Mouse (Mus musculus): Measurements from ENCODE around the gene Polr1c. TPM values are rescaled to one million over a fixed set of nuclear protein-coding genes. Genes with fewer than 3 reads are reported as not detected.

Polr1c gene
- total and polyA plus RNA-seq, 3 experiments: 195 to 197 TPM; not detected in 1

DNA sequence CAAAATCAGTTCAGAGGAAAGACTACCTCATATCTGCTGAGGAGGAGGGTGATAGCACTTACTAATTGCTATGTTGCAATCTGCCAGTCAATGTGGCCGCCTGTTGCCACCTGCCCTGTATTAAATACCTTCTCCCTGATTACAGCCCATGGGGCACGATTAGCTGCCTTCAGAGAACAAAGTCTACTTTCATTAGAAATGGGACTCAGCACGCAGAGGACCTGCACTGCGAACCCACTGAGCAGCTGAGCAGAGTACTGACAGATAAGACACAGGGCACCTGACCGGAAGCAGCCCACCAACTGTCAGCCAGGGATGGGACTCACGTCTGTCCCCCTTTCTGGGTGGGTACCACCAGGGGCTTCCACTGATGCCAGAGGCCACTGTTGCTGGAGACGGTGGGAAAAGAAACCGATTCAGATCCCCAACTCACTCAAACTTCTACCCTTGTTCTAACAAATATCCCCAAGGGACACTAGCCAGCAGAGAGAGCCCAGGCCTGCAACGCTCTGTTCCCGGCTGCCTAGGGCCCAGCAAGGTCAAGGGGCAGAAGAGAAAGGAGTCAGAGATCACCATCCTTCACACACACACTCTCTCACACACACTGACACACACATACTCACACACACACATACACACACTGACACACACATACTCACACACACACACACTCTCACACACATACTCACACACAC lies 20.3 kb upstream of the Polr1c start:
- Histone ChIP-seq H3K27me3 (ENCODE audit: control insufficient read depth in 1 of 2, insufficient read depth in 2 of 2, low read length in 2 of 2) (no peaks in the 10 kb centered on the region), H3K27ac (ENCODE audit: control insufficient read depth, low read depth, low read length) (no peak overlapping the region), H3K4me3 (ENCODE audit: control insufficient read depth in 1 of 2, insufficient read depth in 1 of 2, low read depth in 2 of 2, low read length in 2 of 2) (no peak overlapping the region), H3K9ac (ENCODE audit: control insufficient read depth, low read depth, low read length, poor library complexity, severe bottlenecking) (no peak overlapping the region), H3K36me3 (ENCODE audit: control insufficient read depth in 1 of 2, insufficient read depth in 2 of 2, low read length in 2 of 2) (peaks cover 0 to 8% of the 10 kb centered on the region in 2 experiments; a peak in 2 of 4 replicates), H3K9me3 (replicated peaks; ENCODE audit: insufficient read depth, low read length) (no peaks in the 10 kb centered on the region), H3K4me1 (ENCODE audit: control insufficient read depth in 1 of 2, insufficient read depth in 2 of 2, low read length in 2 of 2) (no peaks in the 10 kb centered on the region), H3K79me2 (ENCODE audit: control insufficient read depth, insufficient read depth, low read length, poor library complexity) (no peaks in the 10 kb centered on the region)
- no peak for DNase-seq (ENCODE audit: low read depth, low spot score)
- no peak for TF ChIP-seq NRF1 (IDR thresholded peaks at IDR 0.05; ENCODE audit: insufficient read depth, low read depth, low read length, poor library complexity, severe bottlenecking)
- no peak for TF ChIP-seq TAL1 (IDR thresholded peaks at IDR 0.05; ENCODE audit: low read length)
- no peak for TF ChIP-seq ZC3H11A (IDR thresholded peaks at IDR 0.05; ENCODE audit: low read depth, low read length)
- TF ChIP-seq EP300 (IDR thresholded peaks at IDR 0.05; ENCODE audit: low read depth in 1 of 2, low read length in 2 of 2): no peak
- TF ChIP-seq SMC3 (IDR thresholded peaks at IDR 0.05; ENCODE audit: low read depth, low read length): no peak
- no peak for TF ChIP-seq ZNF384 (IDR thresholded peaks at IDR 0.05; ENCODE audit: low read depth, low read length)
- TF ChIP-seq USF1 (IDR thresholded peaks at IDR 0.05; ENCODE audit: low read depth, low read length): no peak

DNA sequence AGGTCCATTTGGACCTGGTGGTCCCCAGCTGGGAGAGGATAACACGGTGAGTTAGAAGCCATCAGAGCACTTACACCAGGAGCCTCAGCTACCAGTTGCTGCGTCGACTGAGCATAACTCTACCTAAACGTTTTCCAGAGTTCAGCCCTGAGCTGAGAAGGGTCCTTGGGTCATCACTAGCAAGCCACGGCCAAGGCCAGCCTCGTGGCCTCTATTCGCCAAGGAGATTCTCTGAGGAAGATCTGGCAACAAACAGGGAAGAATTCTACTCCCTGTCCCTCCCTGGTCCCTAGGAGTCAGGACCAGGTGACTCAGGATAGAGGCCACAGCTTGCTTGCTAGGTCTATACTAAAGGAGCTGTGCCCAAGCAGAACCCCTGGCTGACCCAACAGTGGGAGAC lies 19.7 kb upstream of the Polr1c start:
- peaks cover 0 to 8% of the 10 kb centered on the region in 2 experiments; a peak in 2 of 4 replicates for H3K36me3 ChIP-seq (ENCODE audit: control insufficient read depth in 1 of 2, insufficient read depth in 2 of 2, low read length in 2 of 2)
- TF ChIP-seq RCOR1 (IDR thresholded peaks at IDR 0.05; ENCODE audit: low read depth, low read length): no peak
- TF ChIP-seq ZMIZ1 (IDR thresholded peaks at IDR 0.05; ENCODE audit: low read depth, low read length): no peak
- TF ChIP-seq E2F4 (IDR thresholded peaks at IDR 0.05; ENCODE audit: borderline replicate concordance, low read depth, low read length): no peak
- TF ChIP-seq SMC3 (IDR thresholded peaks at IDR 0.05; ENCODE audit: low read depth, low read length): no peak
- no peak for TF ChIP-seq MEF2A (IDR thresholded peaks at IDR 0.05; ENCODE audit: extremely low read depth, insufficient replicate concordance, low read depth, low read length, poor library complexity, severe bottlenecking)
- no peak for TF ChIP-seq USF1 (IDR thresholded peaks at IDR 0.05; ENCODE audit: low read depth, low read length)
- TF ChIP-seq ZC3H11A (IDR thresholded peaks at IDR 0.05; ENCODE audit: low read depth, low read length): no peak
- TF ChIP-seq NELFE (IDR thresholded peaks at IDR 0.05; ENCODE audit: low read depth, low read length): no peak
- TF ChIP-seq USF2 (IDR thresholded peaks at IDR 0.05; ENCODE audit: borderline replicate concordance in 1 of 2, insufficient read depth in 1 of 2, low read depth in 1 of 2, low read length in 2 of 2): no peak
- TF ChIP-seq MXI1 (IDR thresholded peaks at IDR 0.05; ENCODE audit: low read depth, low read length): no peak
- TF ChIP-seq TCF12 (IDR thresholded peaks at IDR 0.05; ENCODE audit: low read depth, low read length): no peak
- H3K79me2 ChIP-seq (ENCODE audit: control insufficient read depth, insufficient read depth, low read length, poor library complexity): no peaks in the 10 kb centered on the region
- H3K9ac ChIP-seq (ENCODE audit: control insufficient read depth, low read depth, low read length, poor library complexity, severe bottlenecking): no peak overlapping the region
- H3K9me3 ChIP-seq (replicated peaks; ENCODE audit: insufficient read depth, low read length): no peaks in the 10 kb centered on the region
- H3K4me3 ChIP-seq (ENCODE audit: control insufficient read depth in 1 of 2, insufficient read depth in 1 of 2, low read depth in 2 of 2, low read length in 2 of 2): no peak overlapping the region
- no peaks in the 10 kb centered on the region for H3K4me1 ChIP-seq (ENCODE audit: control insufficient read depth in 1 of 2, insufficient read depth in 2 of 2, low read length in 2 of 2)
- DNase-seq (ENCODE audit: low read depth, low spot score): no peak
- H3K27me3 ChIP-seq (ENCODE audit: control insufficient read depth in 1 of 2, insufficient read depth in 2 of 2, low read length in 2 of 2): no peaks in the 10 kb centered on the region
- H3K27ac ChIP-seq (ENCODE audit: control insufficient read depth, low read depth, low read length): no peak overlapping the region

All from MEL (cell line).